Mouse (Mus musculus) lung, adult 18-20 months (tissue): ENCODE measurements around the gene Tcp11l2.

Experiments used
- DNase-seq, 2 experiments: peaks; one replicate each; pipeline ENCODE4 v3.0.0; 2022; ENCODE audit warnings: mixed read lengths in 2 of 2

Gene Tcp11l2

GRCm38 (mm10) chr10:84558511-84558910 lies 17.9 kb upstream of the Tcp11l2 start:
- no peak for DNase-seq

- DNase-seq = no peak
Measured at GRCm38 (mm10) chr10:84559986-84560385, 16.4 kb upstream of the Tcp11l2 start.

GRCm38 (mm10) chr10:84562121-84562520 lies 14.3 kb upstream of the Tcp11l2 start:
- DNase-seq = no peak

- DNase-seq = peak; percentile 34 to 53
Measured at GRCm38 (mm10) chr10:84562567-84563554, 13.6 kb upstream of the Tcp11l2 start.

GRCm38 (mm10) chr10:84564427-84564826 lies 12.0 kb upstream of the Tcp11l2 start:
- DNase-seq = no peak

GRCm38 (mm10) chr10:84571052-84571639 lies 5.3 kb upstream of the Tcp11l2 start:
- DNase-seq = peak in 1 of 2 experiments; percentile 38

GRCm38 (mm10) chr10:84573671-84574420 lies 2.6 kb upstream of the Tcp11l2 start:
- DNase-seq = no peak

GRCm38 (mm10) chr10:84576029-84576394 lies 414 bp upstream of the Tcp11l2 start:
- DNase-seq = no peak

GRCm38 (mm10) chr10:84577071-84577727 lies 773 bp downstream of the Tcp11l2 start:
- peak; percentile 90 to 92 for DNase-seq

- no peak for DNase-seq
Measured at GRCm38 (mm10) chr10:84578738-84579137, 2.3 kb downstream of the Tcp11l2 start.

GRCm38 (mm10) chr10:84579527-84579926 lies 3.1 kb downstream of the Tcp11l2 start:
- no peak for DNase-seq

- peak in 1 of 2 experiments; percentile 22 for DNase-seq
Measured at GRCm38 (mm10) chr10:84581191-84581590, 4.8 kb downstream of the Tcp11l2 start.

GRCm38 (mm10) chr10:84582236-84582635 lies 5.8 kb downstream of the Tcp11l2 start:
- no peak for DNase-seq

- DNase-seq = no peak
Measured at GRCm38 (mm10) chr10:84584451-84585293, 8.2 kb downstream of the Tcp11l2 start.

- DNase-seq = no peak
Measured at GRCm38 (mm10) chr10:84585294-84585650, 8.8 kb downstream of the Tcp11l2 start.

GRCm38 (mm10) chr10:84590956-84591355 lies 14.5 kb downstream of the Tcp11l2 start:
- DNase-seq = no peak

- no peak for DNase-seq
Measured at GRCm38 (mm10) chr10:84591640-84592148, 15.3 kb downstream of the Tcp11l2 start.

GRCm38 (mm10) chr10:84592745-84593144 lies 16.3 kb downstream of the Tcp11l2 start:
- DNase-seq = no peak

GRCm38 (mm10) chr10:84597127-84597785 lies 20.8 kb downstream of the Tcp11l2 start:
- no peak for DNase-seq

- no peak for DNase-seq
Measured at GRCm38 (mm10) chr10:84598172-84598571, 21.7 kb downstream of the Tcp11l2 start.

GRCm38 (mm10) chr10:84600136-84600535 lies 23.7 kb downstream of the Tcp11l2 start:
- no peak for DNase-seq
